Mouse (Mus musculus): ENCODE measurements around the gene Nrip3. TPM values are rescaled to one million over a fixed set of nuclear protein-coding genes. Genes with fewer than 3 reads are reported as not detected.

The Nrip3 gene
- polyA plus RNA-seq, 1 experiment, result not detected

DNA sequence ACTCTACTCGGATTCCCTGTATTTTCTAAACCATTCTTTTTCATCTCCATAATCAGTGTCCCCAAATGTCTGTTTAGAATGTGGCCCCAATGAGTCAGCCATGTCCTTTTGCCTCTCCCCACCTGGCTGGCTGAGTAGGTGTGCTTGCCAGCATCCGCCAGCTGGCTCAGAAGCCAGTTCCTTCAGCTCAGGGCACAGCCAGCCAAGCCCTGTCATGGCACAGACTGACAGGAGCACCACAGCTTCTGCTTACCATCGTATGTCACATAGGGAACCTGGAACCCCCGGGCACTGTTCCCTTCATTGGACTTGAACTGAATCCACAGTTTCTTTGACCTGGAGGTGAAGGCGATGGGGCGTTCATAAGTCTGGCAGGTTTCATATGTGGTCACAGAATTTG is 22.5 kb upstream of the Nrip3 start:
- TF ChIP-seq GATA1 (IDR thresholded peaks at IDR 0.05; ENCODE audit: borderline replicate concordance, low read length), result no peak
- no peak for TF ChIP-seq FLI1 (IDR thresholded peaks at IDR 0.05; ENCODE audit: low read length)
- no peaks in the 10 kb centered on the region for H3K9me3 ChIP-seq
- no peaks in the 10 kb centered on the region for H3K4me1 ChIP-seq
- no peak overlapping the region for H3K4me3 ChIP-seq (replicated peaks)
- no peaks in the 10 kb centered on the region for H3K36me3 ChIP-seq (replicated peaks; ENCODE audit: low read length)
- peaks cover 74% of the 10 kb centered on the region for H3K27me3 ChIP-seq (replicated peaks)

DNA sequence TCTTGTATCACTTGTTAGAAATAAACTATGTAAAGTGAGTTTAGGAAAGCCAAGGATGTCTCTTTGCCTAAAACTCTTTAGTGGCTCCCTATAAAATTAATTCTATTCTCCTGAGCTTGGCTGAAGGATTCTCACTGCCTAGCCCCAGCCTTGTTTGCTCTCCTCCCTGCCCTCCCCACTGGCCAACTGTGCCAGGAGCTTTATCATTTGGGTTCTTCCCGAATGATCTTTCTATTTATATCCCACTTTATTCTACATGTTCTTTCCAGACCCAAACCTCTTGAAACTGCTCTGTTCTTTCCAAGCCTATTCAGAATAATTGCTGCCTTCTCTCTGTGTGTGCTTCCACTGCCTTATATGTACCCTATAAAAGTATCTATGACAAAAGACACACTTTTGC is 21.7 kb upstream of the Nrip3 start:
- Histone ChIP-seq H3K4me3 (replicated peaks) (no peak overlapping the region), H3K36me3 (replicated peaks; ENCODE audit: low read length) (no peaks in the 10 kb centered on the region), H3K9me3 (no peaks in the 10 kb centered on the region), H3K4me1 (no peaks in the 10 kb centered on the region), H3K27me3 (replicated peaks) (peaks cover 73% of the 10 kb centered on the region)
- TF ChIP-seq GATA1 (IDR thresholded peaks at IDR 0.05; ENCODE audit: borderline replicate concordance, low read length), result no peak

DNA sequence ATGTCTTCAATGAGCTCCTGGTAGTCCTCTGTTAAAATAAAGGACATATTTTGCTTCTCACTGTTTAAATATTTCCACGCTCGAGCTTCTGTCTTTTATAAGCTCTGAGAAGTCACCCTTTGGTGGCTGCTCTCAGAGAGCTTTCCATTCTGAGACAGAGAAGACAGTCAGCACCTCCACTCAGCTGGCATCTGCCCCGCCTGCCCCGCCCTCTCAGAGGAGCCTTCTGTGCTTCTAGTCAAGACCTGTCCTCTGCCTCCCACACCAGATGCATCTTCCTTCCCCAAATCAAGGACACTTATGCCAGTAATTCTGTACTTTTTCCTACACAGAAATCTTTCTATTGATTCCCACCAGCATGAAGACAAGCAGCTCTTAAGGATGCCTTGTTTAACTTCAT is 18.8 kb upstream of the Nrip3 start:
- Histone ChIP-seq H3K4me3 (replicated peaks) (no peak overlapping the region), H3K4me1 (no peaks in the 10 kb centered on the region; the same call in 1 of the 2 replicates), H3K36me3 (replicated peaks; ENCODE audit: low read length) (no peaks in the 10 kb centered on the region), H3K27me3 (replicated peaks) (peaks cover 65% of the 10 kb centered on the region), H3K9me3 (no peaks in the 10 kb centered on the region)
- TF ChIP-seq GATA1 (IDR thresholded peaks at IDR 0.05; ENCODE audit: borderline replicate concordance, low read length), result no peak
- TF ChIP-seq FLI1 (IDR thresholded peaks at IDR 0.05; ENCODE audit: low read length), result no peak

DNA sequence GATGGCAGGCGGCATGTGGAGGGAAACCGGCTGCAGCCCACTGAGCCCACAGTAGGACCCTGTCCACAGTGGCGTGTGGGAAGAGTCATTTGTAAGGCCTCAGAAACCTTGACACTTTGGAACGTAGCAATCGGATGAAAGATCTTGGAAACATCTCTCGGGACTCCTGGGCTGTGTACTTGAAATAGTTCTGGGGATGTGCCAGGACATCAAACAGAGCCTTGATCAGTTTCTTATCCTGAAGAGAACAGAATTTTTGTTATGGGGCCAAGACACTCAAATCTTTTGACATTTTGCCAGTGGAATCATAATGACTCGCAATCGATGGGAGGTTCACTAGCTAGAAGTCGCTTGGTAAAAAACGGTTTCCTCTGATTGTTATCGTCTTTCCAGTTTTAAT is 17.3 kb upstream of the Nrip3 start:
- TF ChIP-seq GATA1 (IDR thresholded peaks at IDR 0.05; ENCODE audit: borderline replicate concordance, low read length) (no peak), FLI1 (IDR thresholded peaks at IDR 0.05; ENCODE audit: low read length) (no peak)

DNA sequence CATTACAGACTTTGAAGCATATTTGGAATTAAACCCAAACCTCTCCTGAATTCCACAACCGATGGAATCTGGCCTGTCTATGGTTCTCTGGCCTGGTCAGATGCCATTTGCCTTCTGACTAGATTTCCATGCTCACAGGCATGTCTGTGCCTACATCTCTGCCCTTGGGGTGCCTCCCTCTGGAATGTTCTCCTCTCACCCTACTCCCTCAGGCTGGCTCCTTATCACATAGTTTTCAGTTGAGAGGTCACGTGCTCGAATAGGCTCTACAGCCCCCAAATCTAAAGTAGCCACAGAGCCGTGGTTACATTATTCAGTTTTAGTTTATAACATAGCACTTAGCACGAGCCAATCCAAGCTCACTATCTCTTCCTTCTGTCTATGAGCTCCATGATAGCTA is 13.7 kb upstream of the Nrip3 start:
- Histone ChIP-seq H3K4me1 (peaks cover 15% of the 10 kb centered on the region), H3K4me3 (replicated peaks) (no peak overlapping the region), H3K27me3 (replicated peaks) (peaks cover 61% of the 10 kb centered on the region), H3K9me3 (no peaks in the 10 kb centered on the region), H3K36me3 (replicated peaks; ENCODE audit: low read length) (no peaks in the 10 kb centered on the region)
- TF ChIP-seq FLI1 (IDR thresholded peaks at IDR 0.05; ENCODE audit: low read length) (no peak), GATA1 (IDR thresholded peaks at IDR 0.05; ENCODE audit: borderline replicate concordance, low read length) (no peak)

More for the DNA sequence above, 17.3 kb upstream of the Nrip3 start:
- H3K36me3 ChIP-seq (replicated peaks; ENCODE audit: low read length), result no peaks in the 10 kb centered on the region
- H3K4me3 ChIP-seq (replicated peaks), result no peak overlapping the region
- H3K27me3 ChIP-seq (replicated peaks), result peaks cover 72% of the 10 kb centered on the region
- H3K4me1 ChIP-seq, result peaks cover 8% of the 10 kb centered on the region
- H3K9me3 ChIP-seq, result no peaks in the 10 kb centered on the region

DNA sequence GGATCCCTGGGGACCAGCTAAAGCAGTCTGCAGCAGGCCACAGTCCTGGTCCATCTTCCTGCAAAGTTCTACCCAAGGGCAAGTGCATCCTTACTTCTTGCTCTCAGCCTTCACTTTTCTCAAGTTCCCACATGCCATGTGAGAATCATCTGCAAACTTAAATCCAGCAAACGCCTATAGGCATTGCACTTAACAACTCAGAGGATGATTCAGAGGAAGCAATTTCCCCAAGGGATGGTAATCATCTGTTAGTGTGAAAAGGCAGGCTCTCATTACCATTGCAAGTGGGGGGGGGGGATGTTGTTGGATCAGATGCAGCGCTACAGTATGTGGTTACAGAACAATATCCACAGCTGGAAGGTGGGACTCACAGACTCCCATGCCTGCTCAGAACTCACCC is 12.7 kb upstream of the Nrip3 start:
- Histone ChIP-seq H3K4me1 (peaks cover 15% of the 10 kb centered on the region), H3K27me3 (replicated peaks) (peaks cover 61% of the 10 kb centered on the region), H3K9me3 (no peaks in the 10 kb centered on the region), H3K4me3 (replicated peaks) (no peak overlapping the region), H3K36me3 (replicated peaks; ENCODE audit: low read length) (no peaks in the 10 kb centered on the region)
- TF ChIP-seq FLI1 (IDR thresholded peaks at IDR 0.05; ENCODE audit: low read length) (no peak), GATA1 (IDR thresholded peaks at IDR 0.05; ENCODE audit: borderline replicate concordance, low read length) (no peak)

DNA sequence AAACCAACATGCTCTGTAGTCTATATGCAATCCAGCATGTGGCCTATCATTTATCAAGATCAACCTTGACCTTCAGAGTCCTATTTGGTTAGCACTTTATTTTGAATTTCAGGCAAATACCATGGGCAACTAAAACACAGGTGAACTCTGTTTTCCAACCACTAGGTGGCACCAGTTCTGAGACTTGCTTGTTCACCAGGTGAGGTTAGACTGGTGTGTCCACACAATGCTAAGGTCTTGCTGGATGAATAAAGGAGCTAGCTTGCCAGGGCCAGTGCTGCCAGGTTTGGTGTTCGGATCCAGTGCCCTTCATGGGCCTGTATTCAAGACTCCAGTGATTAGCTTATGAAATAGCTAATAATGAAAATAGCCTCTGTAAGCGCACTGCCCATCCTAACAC is 10.9 kb upstream of the Nrip3 start:
- no peaks in the 10 kb centered on the region for H3K36me3 ChIP-seq (replicated peaks; ENCODE audit: low read length)
- H3K4me1 ChIP-seq, result peaks cover 15% of the 10 kb centered on the region
- no peak overlapping the region for H3K4me3 ChIP-seq (replicated peaks)
- H3K9me3 ChIP-seq, result no peaks in the 10 kb centered on the region
- TF ChIP-seq GATA1 (IDR thresholded peaks at IDR 0.05; ENCODE audit: borderline replicate concordance, low read length) (no peak), FLI1 (IDR thresholded peaks at IDR 0.05; ENCODE audit: low read length) (no peak)
- peaks cover 58% of the 10 kb centered on the region for H3K27me3 ChIP-seq (replicated peaks)

DNA sequence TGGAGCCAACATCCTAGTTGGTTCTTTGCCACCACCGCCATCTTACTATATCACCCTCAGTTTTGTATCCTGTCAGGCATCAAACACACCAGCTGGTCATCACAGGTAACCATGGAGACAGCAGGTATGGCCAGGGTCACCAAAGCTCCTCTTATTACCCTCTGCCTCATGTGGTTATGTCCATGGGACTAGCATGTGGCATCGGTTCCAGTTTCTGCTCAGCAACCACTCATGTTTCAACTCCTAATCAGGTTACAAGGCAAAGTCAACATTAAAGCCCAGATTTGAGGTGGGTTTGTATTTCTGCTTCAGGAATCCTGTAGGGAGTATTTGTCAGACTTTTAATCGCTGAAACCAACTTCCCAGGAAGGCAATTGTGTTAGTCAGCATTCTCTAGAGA is 9.0 kb upstream of the Nrip3 start:
- H3K4me1 ChIP-seq, result peaks cover 15% of the 10 kb centered on the region
- no peaks in the 10 kb centered on the region for H3K36me3 ChIP-seq (replicated peaks; ENCODE audit: low read length)
- H3K9me3 ChIP-seq, result no peaks in the 10 kb centered on the region
- no peak for TF ChIP-seq GATA1 (IDR thresholded peaks at IDR 0.05; ENCODE audit: borderline replicate concordance, low read length)
- no peak for TF ChIP-seq FLI1 (IDR thresholded peaks at IDR 0.05; ENCODE audit: low read length)
- peaks cover 71% of the 10 kb centered on the region for H3K27me3 ChIP-seq (replicated peaks)
- H3K4me3 ChIP-seq (replicated peaks), result no peak overlapping the region

DNA sequence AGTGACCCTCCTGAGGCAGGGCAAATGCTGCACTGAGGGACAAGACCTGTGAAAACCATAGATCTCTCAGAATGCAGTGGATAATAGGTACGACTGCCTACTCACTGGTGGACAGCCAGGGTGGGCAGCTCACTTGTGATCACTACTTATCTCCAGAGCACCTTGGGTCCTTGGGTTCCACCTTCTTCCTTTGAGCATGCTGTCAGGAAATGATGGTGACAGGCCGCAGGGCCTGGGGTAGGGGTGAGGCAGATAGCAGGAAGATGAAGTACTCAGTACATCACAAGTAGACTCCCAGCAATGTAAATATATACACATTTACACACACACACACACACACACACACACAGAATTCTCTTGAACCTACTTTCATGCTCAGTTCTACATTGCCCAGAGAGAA is 6.0 kb upstream of the Nrip3 start:
- no peak overlapping the region for H3K4me3 ChIP-seq (replicated peaks)
- TF ChIP-seq GATA1 (IDR thresholded peaks at IDR 0.05; ENCODE audit: borderline replicate concordance, low read length), result no peak
- TF ChIP-seq FLI1 (IDR thresholded peaks at IDR 0.05; ENCODE audit: low read length), result no peak
- peaks cover 73% of the 10 kb centered on the region for H3K27me3 ChIP-seq (replicated peaks)
- no peaks in the 10 kb centered on the region for H3K4me1 ChIP-seq
- no peaks in the 10 kb centered on the region for H3K36me3 ChIP-seq (replicated peaks; ENCODE audit: low read length)
- peaks cover 3% of the 10 kb centered on the region; the same call in 1 of the 2 replicates for H3K9me3 ChIP-seq

DNA sequence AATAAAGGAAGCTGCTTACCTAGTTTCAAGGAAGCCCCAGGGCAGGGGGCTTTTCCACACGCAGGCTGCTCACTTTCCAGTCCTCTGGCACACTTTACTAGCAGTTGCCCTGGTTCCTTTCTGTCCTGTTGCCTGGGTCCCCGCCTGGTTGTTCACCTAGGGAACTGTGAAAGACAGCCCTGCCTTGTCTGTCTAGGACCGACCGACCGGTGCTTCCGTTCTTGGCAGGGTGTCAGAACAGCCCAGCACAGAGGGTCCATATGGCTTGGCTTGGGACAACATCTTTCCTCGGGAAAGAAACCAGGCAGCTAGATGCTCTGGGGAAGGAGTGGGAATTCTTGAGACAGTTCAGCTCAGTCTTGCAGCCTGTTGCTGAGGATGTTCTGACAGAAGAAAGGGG is 1.5 kb upstream of the Nrip3 start:
- H3K4me1 ChIP-seq, result peaks cover 15% of the 10 kb centered on the region
- peaks cover 84% of the 10 kb centered on the region for H3K27me3 ChIP-seq (replicated peaks)

DNA sequence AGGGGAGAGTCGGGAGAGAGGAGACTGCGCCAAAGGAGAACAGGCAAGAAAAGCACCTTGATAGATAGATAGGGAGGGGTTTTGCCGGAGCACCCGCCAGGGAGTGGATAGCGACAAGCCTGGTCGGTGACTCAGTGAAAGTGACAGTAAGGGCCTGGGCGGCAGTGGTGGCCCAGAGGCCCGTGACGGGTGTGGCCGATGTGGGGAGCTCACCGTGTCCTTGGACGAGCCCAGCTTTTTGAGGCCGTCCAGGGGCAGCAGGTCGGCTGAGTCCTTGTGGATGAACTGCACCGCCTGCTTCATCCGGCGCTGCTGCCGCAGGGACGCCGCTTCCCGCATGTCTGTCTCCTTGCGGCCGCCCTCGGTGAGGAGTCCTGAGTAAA is 747 bp downstream of the Nrip3 start:
- Histone ChIP-seq H3K4me3 (replicated peaks) (peak overlapping the region; percentile 92), H3K4me1 (peaks cover 15% of the 10 kb centered on the region), H3K9me3 (peaks cover 3% of the 10 kb centered on the region; the same call in 1 of the 2 replicates), H3K36me3 (replicated peaks; ENCODE audit: low read length) (no peaks in the 10 kb centered on the region), H3K27me3 (replicated peaks) (peaks cover 82% of the 10 kb centered on the region)
- TF ChIP-seq GATA1 (IDR thresholded peaks at IDR 0.05; ENCODE audit: borderline replicate concordance, low read length), result no peak
- TF ChIP-seq FLI1 (IDR thresholded peaks at IDR 0.05; ENCODE audit: low read length), result no peak

More for the DNA sequence above, 1.5 kb upstream of the Nrip3 start:
- TF ChIP-seq GATA1 (IDR thresholded peaks at IDR 0.05; ENCODE audit: borderline replicate concordance, low read length) (no peak), FLI1 (IDR thresholded peaks at IDR 0.05; ENCODE audit: low read length) (no peak)
- no peak overlapping the region for H3K4me3 ChIP-seq (replicated peaks)
- peaks cover 3% of the 10 kb centered on the region; the same call in 1 of the 2 replicates for H3K9me3 ChIP-seq
- no peaks in the 10 kb centered on the region for H3K36me3 ChIP-seq (replicated peaks; ENCODE audit: low read length)

Measured in megakaryocyte, embryonic 14.5 days (primary cell).